Mouse (Mus musculus) heart, adult 11 months (tissue): ENCODE data around the gene Usp2.

ENCODE experiments used
- DNase-seq: peaks from one replicate; pipeline ENCODE4 v3.0.0; 2022

Gene Usp2

GRCm38 (mm10) chr9:44125026-44125425 is 58.2 kb downstream of the Usp2 start:
- DNase-seq = peak; percentile 85

GRCm38 (mm10) chr9:44125546-44126428 is 59.0 kb downstream of the Usp2 start:
- peak; percentile 97 for DNase-seq

GRCm38 (mm10) chr9:44126746-44127145 is 59.9 kb downstream of the Usp2 start:
- DNase-seq = peak; percentile 87

- peak; percentile 96 for DNase-seq
Observed at GRCm38 (mm10) chr9:44127351-44127801, 60.6 kb downstream of the Usp2 start.

GRCm38 (mm10) chr9:44129633-44130032 is 62.8 kb downstream of the Usp2 start:
- no peak for DNase-seq

- peak; percentile 99 for DNase-seq
Observed at GRCm38 (mm10) chr9:44130034-44130433, 63.2 kb downstream of the Usp2 start.

- DNase-seq = peak; percentile 98
Observed at GRCm38 (mm10) chr9:44130581-44131275, 63.9 kb downstream of the Usp2 start.

- no peak for DNase-seq
Observed at GRCm38 (mm10) chr9:44131276-44131590, 64.4 kb downstream of the Usp2 start.

GRCm38 (mm10) chr9:44132200-44132599 is 65.4 kb downstream of the Usp2 start:
- peak; percentile 66 for DNase-seq

- peak; percentile 94 for DNase-seq
Observed at GRCm38 (mm10) chr9:44133287-44133686, 66.5 kb downstream of the Usp2 start.

GRCm38 (mm10) chr9:44134101-44134850 is 67.5 kb downstream of the Usp2 start, which contains the start of gene Mcam:
Mcam (plus strand) TSS chr9:44134469.
- DNase-seq = peak; percentile 97

GRCm38 (mm10) chr9:44134851-44135730 is 68.3 kb downstream of the Usp2 start:
- DNase-seq = peak; percentile 97

- peak; percentile 92 for DNase-seq
Observed at GRCm38 (mm10) chr9:44135731-44136411, 69.0 kb downstream of the Usp2 start.

- DNase-seq = peak; percentile 79
Observed at GRCm38 (mm10) chr9:44137846-44138245, 71.0 kb downstream of the Usp2 start.

GRCm38 (mm10) chr9:44141951-44142350 is 75.1 kb downstream of the Usp2 start:
- DNase-seq = peak; percentile 84

GRCm38 (mm10) chr9:44143421-44143820 is 76.6 kb downstream of the Usp2 start:
- peak; percentile 81 for DNase-seq

- peak; percentile 95 for DNase-seq
Observed at GRCm38 (mm10) chr9:44144023-44144717, 77.3 kb downstream of the Usp2 start.

- peak; percentile 87 for DNase-seq
Observed at GRCm38 (mm10) chr9:44144718-44145060, 77.9 kb downstream of the Usp2 start.
